Mouse (Mus musculus): Measurements from ENCODE around the gene Echdc2. TPM values are rescaled to one million over a fixed set of nuclear protein-coding genes. Genes with fewer than 3 reads are reported as not detected.

Echdc2 gene
- total and polyA plus RNA-seq, 3 experiments = 0.44 TPM; not detected in 2

DNA sequence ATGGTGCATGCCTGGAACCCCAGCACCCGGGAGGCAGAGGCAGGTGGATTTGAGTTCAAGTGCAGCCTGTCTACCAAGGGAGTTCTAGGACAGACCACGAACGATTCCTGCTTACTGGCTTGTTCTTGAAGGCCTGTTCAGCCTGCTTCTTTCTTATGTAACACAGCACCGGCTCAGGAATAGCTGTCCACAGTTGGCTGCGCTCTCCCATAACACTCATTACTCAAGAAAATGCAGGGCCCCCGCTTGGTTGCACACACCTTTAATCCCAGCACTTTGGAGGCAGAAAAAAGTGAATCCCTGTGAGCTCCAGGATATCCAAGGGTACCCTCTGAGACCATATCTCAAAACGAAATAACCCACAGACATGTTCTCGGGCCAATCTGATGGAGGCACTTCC lies 3.3 kb upstream of the Echdc2 start:
- no peaks in the 10 kb centered on the region for H3K36me3 ChIP-seq (replicated peaks)
- no peak for TF ChIP-seq POLR2AphosphoS5 (IDR thresholded peaks at IDR 0.05; ENCODE audit: insufficient replicate concordance, low read depth, low read length)
- no peak for TF ChIP-seq GATA1 (IDR thresholded peaks at IDR 0.05; ENCODE audit: borderline replicate concordance, low read length)
- no peak for TF ChIP-seq CTCF (IDR thresholded peaks at IDR 0.05; ENCODE audit: low read depth, low read length)
- TF ChIP-seq GATA2 (IDR thresholded peaks at IDR 0.05; ENCODE audit: borderline replicate concordance, low read depth, low read length) = no peak
- no peak for TF ChIP-seq TAL1 (conservative IDR thresholded peaks at IDR 0.05; ENCODE audit: low read depth, low read length)

DNA sequence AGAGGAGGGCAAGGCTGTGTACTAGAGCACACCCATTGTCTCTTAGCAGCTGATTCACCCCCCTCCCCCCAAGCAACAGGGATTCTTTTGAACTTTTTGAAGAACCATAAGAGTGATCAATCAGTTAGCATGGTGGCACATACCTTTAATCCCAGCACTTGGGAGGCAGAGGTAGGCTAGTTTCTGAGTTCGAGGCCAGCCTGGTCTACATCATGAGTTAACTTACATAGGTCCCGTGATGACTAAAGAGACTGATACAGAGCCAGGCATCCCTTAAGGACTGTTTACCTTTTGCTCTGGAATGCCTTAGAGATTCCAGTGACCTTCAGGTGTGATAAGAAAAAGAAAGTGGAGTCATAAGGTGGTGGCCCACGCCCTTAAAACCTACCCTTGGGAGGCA lies 1.9 kb upstream of the Echdc2 start:
- Histone ChIP-seq H3K9me3 (replicated peaks) (no peaks in the 10 kb centered on the region), H3K36me3 (replicated peaks) (no peaks in the 10 kb centered on the region), H3K27me3 (ENCODE audit: insufficient read depth, low read length) (peaks cover 9% of the 10 kb centered on the region; the same call in 1 of the 2 replicates), H3K4me3 (ENCODE audit: low read depth, low read length) (no peak overlapping the region), H3K4me1 (ENCODE audit: insufficient read depth, low read depth, low read length) (no peaks in the 10 kb centered on the region)
- DNase-seq (ENCODE audit: low spot score) (no peak), ATAC-seq (ENCODE audit: extremely low read depth, insufficient number of reproducible peaks, low FRiP score, poor library complexity, severe bottlenecking) (no peak)
- TF ChIP-seq POLR2AphosphoS5 (IDR thresholded peaks at IDR 0.05; ENCODE audit: insufficient replicate concordance, low read depth, low read length) (no peak), GATA2 (IDR thresholded peaks at IDR 0.05; ENCODE audit: borderline replicate concordance, low read depth, low read length) (no peak), CTCF (IDR thresholded peaks at IDR 0.05; ENCODE audit: low read depth, low read length) (no peak), GATA1 (IDR thresholded peaks at IDR 0.05; ENCODE audit: borderline replicate concordance, low read length) (no peak), TAL1 (conservative IDR thresholded peaks at IDR 0.05; ENCODE audit: low read depth, low read length) (no peak)

More for the DNA sequence above, 3.3 kb upstream of the Echdc2 start:
- DNase-seq (ENCODE audit: low spot score) (no peak), ATAC-seq (ENCODE audit: extremely low read depth, insufficient number of reproducible peaks, low FRiP score, poor library complexity, severe bottlenecking) (no peak)
- Histone ChIP-seq H3K4me3 (ENCODE audit: low read depth, low read length) (no peak overlapping the region), H3K4me1 (ENCODE audit: insufficient read depth, low read depth, low read length) (no peaks in the 10 kb centered on the region), H3K27me3 (ENCODE audit: insufficient read depth, low read length) (peaks cover 6% of the 10 kb centered on the region; the same call in 1 of the 2 replicates), H3K9me3 (replicated peaks) (no peaks in the 10 kb centered on the region)

DNA sequence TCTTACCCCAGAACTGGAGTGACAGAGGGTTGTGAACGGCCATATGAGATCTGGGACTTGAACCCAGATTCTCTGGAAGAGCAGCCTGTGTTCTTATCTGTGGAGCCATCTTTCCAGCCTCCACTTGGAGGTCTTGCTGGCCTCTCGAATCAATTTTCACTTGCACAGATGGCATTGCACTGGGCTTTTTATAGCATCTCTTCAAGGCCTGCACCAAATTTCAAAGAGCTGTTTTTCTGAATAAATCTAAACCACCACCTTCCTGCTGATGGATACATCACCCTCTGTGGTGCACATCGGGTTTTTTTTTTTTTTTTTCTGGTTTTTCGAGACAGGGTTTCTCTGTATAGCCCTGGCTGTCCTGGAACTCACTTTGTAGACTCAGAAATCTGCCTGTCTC lies 1.6 kb downstream of the Echdc2 start:
- H3K27me3 ChIP-seq (ENCODE audit: insufficient read depth, low read length) = peaks cover 17% of the 10 kb centered on the region
- no peak for TF ChIP-seq POLR2AphosphoS5 (IDR thresholded peaks at IDR 0.05; ENCODE audit: insufficient replicate concordance, low read depth, low read length)
- TF ChIP-seq CTCF (IDR thresholded peaks at IDR 0.05; ENCODE audit: low read depth, low read length) = no peak
- no peak for TF ChIP-seq GATA2 (IDR thresholded peaks at IDR 0.05; ENCODE audit: borderline replicate concordance, low read depth, low read length)
- TF ChIP-seq GATA1 (IDR thresholded peaks at IDR 0.05; ENCODE audit: borderline replicate concordance, low read length) = no peak
- no peak for TF ChIP-seq TAL1 (conservative IDR thresholded peaks at IDR 0.05; ENCODE audit: low read depth, low read length)

DNA sequence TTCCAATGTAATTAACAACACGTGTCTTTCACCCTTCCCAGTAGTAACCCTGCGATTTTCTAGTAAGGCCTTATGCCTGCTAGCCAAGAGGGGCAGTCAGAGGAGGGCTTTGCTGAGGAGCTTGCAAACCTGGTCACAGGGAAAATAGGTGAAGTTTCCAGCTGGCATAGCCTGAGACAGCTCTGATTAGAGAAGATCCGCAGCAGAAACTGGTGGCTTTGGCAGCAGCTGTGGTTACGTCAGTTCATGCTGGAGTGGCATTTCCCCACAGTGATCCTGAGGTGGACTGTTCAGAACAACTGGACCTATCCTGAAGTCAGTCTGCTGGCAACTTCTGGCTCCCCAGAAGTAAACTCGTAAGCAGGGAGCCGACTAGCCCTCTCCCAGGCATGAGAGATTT lies 2.8 kb downstream of the Echdc2 start:
- no peak overlapping the region for H3K4me3 ChIP-seq (ENCODE audit: low read depth, low read length)
- H3K4me1 ChIP-seq (ENCODE audit: insufficient read depth, low read depth, low read length) = no peaks in the 10 kb centered on the region
- no peaks in the 10 kb centered on the region for H3K9me3 ChIP-seq (replicated peaks)
- H3K27me3 ChIP-seq (ENCODE audit: insufficient read depth, low read length) = peaks cover 26% of the 10 kb centered on the region
- TF ChIP-seq GATA2 (IDR thresholded peaks at IDR 0.05; ENCODE audit: borderline replicate concordance, low read depth, low read length) = no peak
- no peak for TF ChIP-seq CTCF (IDR thresholded peaks at IDR 0.05; ENCODE audit: low read depth, low read length)
- no peak for TF ChIP-seq POLR2AphosphoS5 (IDR thresholded peaks at IDR 0.05; ENCODE audit: insufficient replicate concordance, low read depth, low read length)
- no peak for TF ChIP-seq TAL1 (conservative IDR thresholded peaks at IDR 0.05; ENCODE audit: low read depth, low read length)
- TF ChIP-seq GATA1 (IDR thresholded peaks at IDR 0.05; ENCODE audit: borderline replicate concordance, low read length) = no peak
- no peak for DNase-seq (ENCODE audit: low spot score)
- no peaks in the 10 kb centered on the region for H3K36me3 ChIP-seq (replicated peaks)
- ATAC-seq (ENCODE audit: extremely low read depth, insufficient number of reproducible peaks, low FRiP score, poor library complexity, severe bottlenecking) = no peak

More for the DNA sequence above, 1.6 kb downstream of the Echdc2 start:
- no peaks in the 10 kb centered on the region for H3K4me1 ChIP-seq (ENCODE audit: insufficient read depth, low read depth, low read length)
- no peak overlapping the region for H3K4me3 ChIP-seq (ENCODE audit: low read depth, low read length)
- DNase-seq (ENCODE audit: low spot score) (no peak), ATAC-seq (ENCODE audit: extremely low read depth, insufficient number of reproducible peaks, low FRiP score, poor library complexity, severe bottlenecking) (no peak)
- H3K36me3 ChIP-seq (replicated peaks) = no peaks in the 10 kb centered on the region
- H3K9me3 ChIP-seq (replicated peaks) = no peaks in the 10 kb centered on the region

DNA sequence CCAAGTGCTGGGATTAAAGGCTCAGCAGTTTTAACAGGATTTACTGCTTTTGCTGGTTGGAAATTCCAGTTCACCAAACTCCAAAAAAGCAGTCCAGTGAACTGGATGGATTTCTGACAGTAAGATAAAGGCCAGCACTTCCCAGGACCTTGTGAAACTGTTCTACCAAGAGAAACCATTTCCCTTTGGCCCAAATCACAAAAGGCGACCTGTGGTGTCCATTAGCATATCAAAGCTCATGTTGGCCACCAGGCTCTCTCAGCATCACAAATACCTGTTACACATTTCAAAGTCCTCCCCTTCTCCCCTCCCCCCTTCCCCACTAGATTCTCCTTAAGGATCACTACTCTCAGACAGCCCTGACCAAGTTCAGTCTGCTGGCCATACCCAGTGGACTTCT lies 17.0 kb downstream of the Echdc2 start:
- TF ChIP-seq GATA2 (IDR thresholded peaks at IDR 0.05; ENCODE audit: borderline replicate concordance, low read depth, low read length) (no peak), GATA1 (IDR thresholded peaks at IDR 0.05; ENCODE audit: borderline replicate concordance, low read length) (no peak), TAL1 (conservative IDR thresholded peaks at IDR 0.05; ENCODE audit: low read depth, low read length) (no peak), CTCF (IDR thresholded peaks at IDR 0.05; ENCODE audit: low read depth, low read length) (no peak), POLR2AphosphoS5 (IDR thresholded peaks at IDR 0.05; ENCODE audit: insufficient replicate concordance, low read depth, low read length) (no peak)
- Histone ChIP-seq H3K4me1 (ENCODE audit: insufficient read depth, low read depth, low read length) (no peaks in the 10 kb centered on the region), H3K4me3 (ENCODE audit: low read depth, low read length) (no peak overlapping the region), H3K27me3 (ENCODE audit: insufficient read depth, low read length) (peaks cover 36% of the 10 kb centered on the region), H3K9me3 (replicated peaks) (no peaks in the 10 kb centered on the region), H3K36me3 (replicated peaks) (no peaks in the 10 kb centered on the region)
- DNase-seq (ENCODE audit: low spot score) (no peak), ATAC-seq (ENCODE audit: extremely low read depth, insufficient number of reproducible peaks, low FRiP score, poor library complexity, severe bottlenecking) (no peak)

DNA sequence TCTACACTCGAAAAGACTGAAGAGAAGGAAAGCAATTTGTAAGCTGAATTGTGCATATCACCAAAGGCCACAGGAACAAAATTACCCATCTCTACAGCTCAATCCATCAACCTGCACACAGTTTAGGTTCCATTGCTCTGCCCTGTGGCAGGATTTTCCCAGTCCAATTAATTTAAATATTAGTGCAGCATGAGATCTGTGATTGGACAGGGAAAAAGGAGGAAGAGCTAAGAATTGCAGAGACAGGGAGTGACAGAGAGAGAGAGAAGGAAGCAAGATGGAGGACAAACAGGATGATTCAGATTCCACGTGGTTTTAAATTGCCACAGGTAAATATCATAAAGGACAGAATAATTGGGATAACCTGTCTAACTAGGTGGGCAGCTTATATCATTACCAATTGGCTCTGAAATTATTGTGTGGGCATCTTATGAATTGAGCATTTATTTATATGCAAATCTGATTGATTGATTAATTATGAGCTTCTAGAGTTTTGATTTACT lies 27.6 kb downstream of the Echdc2 start:
- Histone ChIP-seq H3K4me3 (ENCODE audit: low read depth, low read length) (no peak overlapping the region), H3K4me1 (ENCODE audit: insufficient read depth, low read depth, low read length) (no peaks in the 10 kb centered on the region), H3K9me3 (replicated peaks) (no peaks in the 10 kb centered on the region), H3K27me3 (ENCODE audit: insufficient read depth, low read length) (peaks cover 19% of the 10 kb centered on the region), H3K36me3 (replicated peaks) (no peaks in the 10 kb centered on the region)
- TF ChIP-seq POLR2AphosphoS5 (IDR thresholded peaks at IDR 0.05; ENCODE audit: insufficient replicate concordance, low read depth, low read length) = no peak
- TF ChIP-seq GATA2 (IDR thresholded peaks at IDR 0.05; ENCODE audit: borderline replicate concordance, low read depth, low read length) = no peak
- no peak for TF ChIP-seq TAL1 (conservative IDR thresholded peaks at IDR 0.05; ENCODE audit: low read depth, low read length)
- TF ChIP-seq CTCF (IDR thresholded peaks at IDR 0.05; ENCODE audit: low read depth, low read length) = no peak
- no peak for TF ChIP-seq GATA1 (IDR thresholded peaks at IDR 0.05; ENCODE audit: borderline replicate concordance, low read length)
- ATAC-seq (ENCODE audit: extremely low read depth, insufficient number of reproducible peaks, low FRiP score, poor library complexity, severe bottlenecking) (no peak), DNase-seq (ENCODE audit: low spot score) (no peak)

Measured in G1E (cell line).